Mouse (Mus musculus) kidney, adult 2 months (tissue): ENCODE results near the gene Wdr83os. TPM values are rescaled to one million over a fixed set of nuclear protein-coding genes. Genes with fewer than 3 reads are reported as not detected.

ENCODE experiments used
- DNase-seq: peaks from one replicate; pipeline ENCODE4 v3.0.0; 2021
- H3K27ac ChIP-seq: fragments of 200-500 bp; 2 replicates; pipeline ENCODE4 v1.5.1; 2012; ENCODE audit warnings: low read depth, low read length, control low read depth, inconsistent platforms; ENCODE audit not compliant: insufficient read depth
- H3K27me3 ChIP-seq: fragments of 200-500 bp; replicated peaks from 2 replicates; pipeline ENCODE4 v1.6.1; 2012; ENCODE audit warnings: mild to moderate bottlenecking, moderate library complexity, low read length, inconsistent platforms; ENCODE audit not compliant: control insufficient read depth, insufficient read depth
- H3K36me3 ChIP-seq: fragments of 200-500 bp; 2 replicates; pipeline ENCODE4 v1.6.1; 2012; ENCODE audit warnings: mild to moderate bottlenecking, moderate library complexity, low read length, inconsistent platforms; ENCODE audit not compliant: control insufficient read depth, insufficient read depth
- H3K4me1 ChIP-seq: fragments of 200-500 bp; 2 replicates; pipeline ENCODE4 v1.6.1; 2011; ENCODE audit warnings: low read length; ENCODE audit not compliant: control insufficient read depth, insufficient read depth
- H3K4me3 ChIP-seq: fragments of 200-500 bp; 2 replicates; pipeline ENCODE4 v1.5.1; 2011; ENCODE audit warnings: mild to moderate bottlenecking, low read depth, low read length, control low read depth; ENCODE audit not compliant: insufficient read depth
- CTCF ChIP-seq: fragments of 200-500 bp; conservative IDR thresholded peaks from 2 replicates; pipeline ENCODE4 v1.5.1; 2011; ENCODE audit warnings: low read depth, mild to moderate bottlenecking, control low read depth, low read length, moderate library complexity, mixed read lengths; ENCODE audit not compliant: insufficient read depth, insufficient read length
- POLR2A ChIP-seq: fragments of 200-500 bp; IDR thresholded peaks from one replicate; pipeline ENCODE4 v1.6.1; 2011; ENCODE audit warnings: low read depth, low read length, control low read depth
- WGBS: fragments of 180-500 bp; shearing (Covaris S2); methylation state at CpG from one replicate; pipeline ENCODE4 v1.1.7; 2018; 5-methylcytosine and 5-hydroxymethylcytosine counted together
- polyA plus RNA-seq: library from polyadenylated mRNA; depleted of rRNA; stranded (reverse); fragments of >200 nt; gene quantifications from 2 replicates; pipeline ENCODE4 v1.2.3, GENCODE M21; 2012

Wdr83os gene
- polyA plus RNA-seq, 1 experiment, result 157 TPM

GRCm38 (mm10) chr8:85095566-85095965 lies 15.0 kb downstream of the Wdr83os start:
- H3K27me3 ChIP-seq, result no peaks in the 10 kb centered on the region
- H3K4me1 ChIP-seq, result no peaks in the 10 kb centered on the region
- TF ChIP-seq POLR2A, result no peak
- no peak for TF ChIP-seq CTCF
- no peak for DNase-seq
- 87% methylated on average over 7 of the region's 7 CpGs for WGBS
- H3K27ac ChIP-seq, result no peak overlapping the region
- H3K36me3 ChIP-seq, result no peaks in the 10 kb centered on the region; the same call in 1 of the 2 replicates
- H3K4me3 ChIP-seq, result no peak overlapping the region

GRCm38 (mm10) chr8:85096196-85096595 lies 15.7 kb downstream of the Wdr83os start:
- Histone ChIP-seq H3K4me1 (no peaks in the 10 kb centered on the region), H3K4me3 (no peak overlapping the region), H3K27ac (no peak overlapping the region), H3K27me3 (no peaks in the 10 kb centered on the region), H3K36me3 (no peaks in the 10 kb centered on the region; the same call in 1 of the 2 replicates)
- no peak for TF ChIP-seq CTCF
- TF ChIP-seq POLR2A, result no peak
- DNase-seq, result no peak
- 90% methylated on average over 16 of the region's 16 CpGs for WGBS

GRCm38 (mm10) chr8:85096850-85097249 lies 16.3 kb downstream of the Wdr83os start:
- Histone ChIP-seq H3K27ac (no peak overlapping the region), H3K36me3 (no peaks in the 10 kb centered on the region; the same call in 1 of the 2 replicates), H3K27me3 (no peaks in the 10 kb centered on the region), H3K4me1 (no peaks in the 10 kb centered on the region), H3K4me3 (no peak overlapping the region)
- DNase-seq, result no peak
- 90% methylated on average over 4 of the region's 4 CpGs for WGBS
- TF ChIP-seq CTCF (no peak), POLR2A (no peak)

- H3K4me1 ChIP-seq, result no peaks in the 10 kb centered on the region
- no peak for DNase-seq
- no peak overlapping the region for H3K4me3 ChIP-seq
- no peak overlapping the region for H3K27ac ChIP-seq
- H3K27me3 ChIP-seq, result no peaks in the 10 kb centered on the region
- TF ChIP-seq CTCF (no peak), POLR2A (no peak)
- no peaks in the 10 kb centered on the region; the same call in 1 of the 2 replicates for H3K36me3 ChIP-seq
- 86% methylated on average over 4 of the region's 4 CpGs for WGBS
Measured at GRCm38 (mm10) chr8:85100076-85100665, 19.6 kb downstream of the Wdr83os start.

GRCm38 (mm10) chr8:85113241-85113640 lies 32.7 kb downstream of the Wdr83os start:
- TF ChIP-seq CTCF, result no peak
- no peak for TF ChIP-seq POLR2A
- H3K27ac ChIP-seq, result no peak overlapping the region
- H3K36me3 ChIP-seq, result peaks cover 14% of the 10 kb centered on the region
- 93% methylated on average over 10 of the region's 10 CpGs for WGBS
- no peak overlapping the region for H3K4me3 ChIP-seq
- H3K27me3 ChIP-seq, result no peaks in the 10 kb centered on the region
- H3K4me1 ChIP-seq, result no peaks in the 10 kb centered on the region
- DNase-seq, result no peak

GRCm38 (mm10) chr8:85115501-85115900 lies 35.0 kb downstream of the Wdr83os start:
- TF ChIP-seq CTCF (no peak), POLR2A (no peak)

GRCm38 (mm10) chr8:85116984-85117383 lies 36.4 kb downstream of the Wdr83os start:
- Histone ChIP-seq H3K27me3 (no peaks in the 10 kb centered on the region), H3K36me3 (no peaks in the 10 kb centered on the region), H3K4me3 (no peak overlapping the region), H3K4me1 (peaks cover 7% of the 10 kb centered on the region), H3K27ac (no peak overlapping the region)
- TF ChIP-seq POLR2A (no peak), CTCF (no peak)
- no peak for DNase-seq
- 91% methylated on average over 7 of the region's 7 CpGs for WGBS

More at GRCm38 (mm10) chr8:85115501-85115900, 35.0 kb downstream of the Wdr83os start:
- Histone ChIP-seq H3K27ac (no peak overlapping the region), H3K36me3 (peaks cover 6% of the 10 kb centered on the region), H3K4me3 (no peak overlapping the region), H3K27me3 (no peaks in the 10 kb centered on the region), H3K4me1 (peaks cover 7% of the 10 kb centered on the region)
- DNase-seq, result no peak
- WGBS, result 81% methylated on average over 4 of the region's 4 CpGs
